Mouse (Mus musculus) ovary, postnatal 14 days (tissue): Measurements from ENCODE around the gene Pdcd10.

ENCODE experiments used
- DNase-seq: peaks from one replicate; pipeline ENCODE4 v3.0.0; 2022; ENCODE audit warnings: low spot score

Pdcd10 gene

GRCm38 (mm10) chr3:75556695-75557291 is at the start of gene Pdcd10:
TSS of gene Pdcd10 (minus strand) at chr3:75556856.
- peak; percentile 98 for DNase-seq

GRCm38 (mm10) chr3:75584898-75585297 is 28.2 kb upstream of the Pdcd10 start:
- no peak for DNase-seq

- no peak for DNase-seq
Measured at GRCm38 (mm10) chr3:75583293-75583692, 26.6 kb upstream of the Pdcd10 start.

- DNase-seq: no peak
Measured at GRCm38 (mm10) chr3:75579352-75579751, 22.7 kb upstream of the Pdcd10 start.

GRCm38 (mm10) chr3:75575582-75575981 is 18.9 kb upstream of the Pdcd10 start:
- no peak for DNase-seq

GRCm38 (mm10) chr3:75574074-75574473 is 17.4 kb upstream of the Pdcd10 start:
- DNase-seq: no peak

- DNase-seq: peak; percentile 70
Measured at GRCm38 (mm10) chr3:75557292-75557691, 636 bp upstream of the Pdcd10 start, which contains the start of gene Serpini1. TSS of gene Serpini1 (plus strand) at chr3:75557547.

- DNase-seq: no peak
Measured at GRCm38 (mm10) chr3:75556121-75556694, 448 bp downstream of the Pdcd10 start.

- DNase-seq: no peak
Measured at GRCm38 (mm10) chr3:75551248-75551647, 5.4 kb downstream of the Pdcd10 start.

GRCm38 (mm10) chr3:75544287-75544686 is 12.4 kb downstream of the Pdcd10 start:
- DNase-seq: no peak

- DNase-seq: no peak
Measured at GRCm38 (mm10) chr3:75542852-75543251, 13.8 kb downstream of the Pdcd10 start.

- no peak for DNase-seq
Measured at GRCm38 (mm10) chr3:75541259-75541658, 15.4 kb downstream of the Pdcd10 start.

GRCm38 (mm10) chr3:75534045-75534834 is 22.4 kb downstream of the Pdcd10 start:
- DNase-seq: no peak

GRCm38 (mm10) chr3:75531074-75531473 is 25.6 kb downstream of the Pdcd10 start:
- no peak for DNase-seq

- no peak for DNase-seq
Measured at GRCm38 (mm10) chr3:75522527-75522926, 34.1 kb downstream of the Pdcd10 start.

GRCm38 (mm10) chr3:75521314-75521713 is 35.3 kb downstream of the Pdcd10 start:
- DNase-seq: no peak

GRCm38 (mm10) chr3:75517631-75518250 is 38.9 kb downstream of the Pdcd10 start:
- DNase-seq: no peak

GRCm38 (mm10) chr3:75498961-75499960 is 57.4 kb downstream of the Pdcd10 start:
- DNase-seq: no peak

- no peak for DNase-seq
Measured at GRCm38 (mm10) chr3:75492913-75493312, 63.7 kb downstream of the Pdcd10 start.

- no peak for DNase-seq
Measured at GRCm38 (mm10) chr3:75482056-75482455, 74.6 kb downstream of the Pdcd10 start, which contains the start of gene Wdr49. TSS of gene Wdr49 (minus strand) at chr3:75482156.

- DNase-seq: no peak
Measured at GRCm38 (mm10) chr3:75475106-75475505, 81.5 kb downstream of the Pdcd10 start.
